Mouse (Mus musculus) liver, adult 2 months (tissue): ENCODE data around the gene Kansl3.

Source experiments
- CTCF ChIP-seq: fragments of 200-500 bp; IDR thresholded peaks from 2 replicates; pipeline ENCODE4 v1.5.1; 2011; ENCODE audit warnings: low read depth, low read length, control low read depth
- POLR2A ChIP-seq: fragments of 200-500 bp; IDR thresholded peaks from 2 replicates; pipeline ENCODE4 v1.6.1; 2011; ENCODE audit warnings: low read length, control low read depth; ENCODE audit not compliant: insufficient read depth; ENCODE audit errors: extremely low read depth

- TF ChIP-seq POLR2A (no peak), CTCF (no peak)
These were observed 65.3 kb downstream of the Kansl3 start for GRCm38 (mm10) chr1:36303381-36304320.
